Mouse (Mus musculus): ENCODE data around the gene Krt7.

Gene Krt7

GRCm38 (mm10) chr15:101410775-101411174 is at the start of gene Krt7:
Krt7 (plus strand) TSS chr15:101411043.
- no peak for DNase-seq

GRCm38 (mm10) chr15:101362393-101363010 is 48.3 kb upstream of the Krt7 start:
- no peak for DNase-seq

DNA sequence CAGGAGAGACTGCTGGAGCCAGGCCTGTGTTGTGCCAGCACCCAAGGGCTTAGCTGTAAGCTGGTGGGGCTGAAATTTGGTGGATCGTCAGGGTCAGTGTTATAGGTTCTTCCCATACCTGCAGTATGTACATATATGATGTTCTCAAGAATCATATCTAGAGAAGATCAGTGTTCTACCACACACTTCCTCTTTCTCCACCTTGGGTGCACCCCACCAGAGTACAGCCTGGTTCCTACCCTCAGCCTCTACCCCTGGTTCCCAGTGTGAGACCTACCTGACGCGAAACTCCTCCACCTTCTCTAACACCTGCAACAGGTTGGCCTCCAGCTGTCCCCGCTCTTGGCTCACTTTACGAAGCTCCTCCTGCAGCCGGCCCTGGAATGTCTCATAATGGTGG is 46.9 kb upstream of the Krt7 start:
- no peak for DNase-seq

DNA sequence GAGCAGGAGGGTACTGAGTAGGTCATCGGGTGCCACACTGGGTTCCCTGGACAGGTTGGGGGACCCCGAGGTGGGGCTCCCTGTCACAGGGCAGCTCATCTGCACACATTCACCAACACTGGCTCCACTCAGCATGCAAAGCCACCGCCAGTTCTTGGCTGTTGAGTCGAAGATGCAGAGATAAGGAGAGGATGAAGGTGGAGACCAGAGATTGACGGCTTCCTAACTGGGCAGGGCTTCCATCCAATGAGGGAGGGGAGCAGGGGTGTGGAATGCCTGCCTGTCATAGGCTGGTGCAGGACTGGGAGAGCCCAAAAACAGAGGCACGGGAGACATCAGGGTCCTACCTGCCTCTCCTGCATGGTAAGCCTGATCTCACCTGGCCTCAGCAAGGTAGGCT is 46.4 kb upstream of the Krt7 start:
- no peak for DNase-seq

GRCm38 (mm10) chr15:101364891-101365671 is 45.8 kb upstream of the Krt7 start:
- no peak for DNase-seq

GRCm38 (mm10) chr15:101365721-101366120 is 45.1 kb upstream of the Krt7 start:
- no peak for DNase-seq

GRCm38 (mm10) chr15:101366482-101366881 is 44.4 kb upstream of the Krt7 start:
- DNase-seq, result no peak

DNA sequence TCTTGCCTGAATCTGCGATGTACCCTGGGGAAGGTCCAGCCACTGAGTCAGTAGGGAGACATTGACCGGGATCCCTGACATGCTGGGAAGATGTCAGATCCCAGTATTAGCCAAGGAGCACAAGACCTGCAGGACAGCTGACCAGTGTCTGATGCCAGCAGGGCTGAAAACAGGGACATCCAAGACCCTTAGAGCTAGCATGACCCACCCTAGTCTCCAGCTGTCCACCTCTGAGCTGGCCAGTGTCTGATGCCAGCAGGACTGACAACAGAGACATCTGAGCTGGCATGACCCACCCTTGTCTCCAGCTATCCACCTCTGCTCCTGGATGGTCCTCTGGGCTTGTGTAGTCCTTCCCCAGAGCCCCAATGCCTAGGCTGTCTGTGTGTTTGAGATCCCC is 43.9 kb upstream of the Krt7 start:
- DNase-seq, result no peak

- no peak for DNase-seq
Observed at GRCm38 (mm10) chr15:101367497-101367896, 43.3 kb upstream of the Krt7 start.

DNA sequence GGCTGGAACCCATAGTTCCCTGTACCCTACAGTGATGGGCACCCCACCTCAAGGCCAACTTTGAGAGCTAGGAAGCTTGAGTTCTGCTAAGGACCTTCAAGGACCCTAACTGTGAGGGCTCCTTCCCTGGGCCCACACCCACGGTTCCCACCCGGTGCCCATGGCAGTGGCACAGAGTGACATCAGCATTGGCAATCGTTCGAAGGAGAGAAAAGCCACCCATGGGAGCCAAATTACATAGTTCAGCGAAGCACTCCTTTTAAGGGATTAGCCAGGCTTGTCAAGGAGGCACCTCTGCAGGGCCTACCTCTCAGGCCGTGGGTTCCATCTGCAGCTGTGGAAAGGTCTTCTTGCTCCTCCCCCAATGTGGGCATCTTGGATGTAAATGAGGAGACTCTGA is 42.8 kb upstream of the Krt7 start:
- DNase-seq, result no peak

DNA sequence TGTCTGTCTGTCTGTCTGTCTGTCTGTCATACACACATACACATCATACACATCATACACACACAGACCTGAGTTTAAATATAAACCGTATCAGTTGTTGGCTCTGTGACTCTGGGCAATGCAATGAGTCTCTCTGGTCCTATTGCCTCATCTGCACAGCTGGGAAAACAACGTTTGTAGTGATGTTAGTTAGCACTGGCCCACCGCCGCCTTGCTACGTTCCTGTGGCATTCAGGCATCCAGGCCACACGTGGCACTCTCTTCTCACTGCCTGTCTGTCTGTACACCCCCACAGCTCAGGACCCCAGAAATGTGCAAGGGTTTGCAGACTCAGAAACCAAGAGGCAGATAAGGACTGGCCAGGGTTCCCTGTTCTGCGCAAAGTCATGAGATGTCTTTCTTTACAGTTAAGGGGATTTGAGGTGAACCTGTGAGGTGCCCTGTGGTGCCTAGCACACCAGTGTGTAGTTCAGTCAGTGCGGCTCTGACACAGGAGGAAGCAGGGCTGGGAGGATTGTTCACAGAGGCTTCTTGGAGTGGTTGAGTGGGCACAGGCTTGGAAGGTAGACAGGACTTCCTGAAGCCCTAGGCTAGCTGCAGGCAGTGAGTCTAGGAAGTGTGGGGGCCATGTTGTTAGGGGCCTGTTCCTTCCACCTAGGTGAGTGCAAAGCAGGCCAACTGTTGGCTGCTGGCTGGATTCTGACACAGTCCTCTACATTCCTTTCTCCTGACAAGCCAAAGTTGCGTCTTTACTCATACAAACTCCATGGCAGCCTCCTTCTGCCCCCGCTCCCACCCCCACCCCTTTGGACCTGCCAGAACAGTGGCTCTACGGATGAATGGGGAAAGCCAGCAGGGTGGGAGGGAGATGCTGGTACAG is 42.1 kb upstream of the Krt7 start:
- DNase-seq, result no peak

- no peak for DNase-seq
Observed at GRCm38 (mm10) chr15:101369382-101370100, 41.3 kb upstream of the Krt7 start.

DNA sequence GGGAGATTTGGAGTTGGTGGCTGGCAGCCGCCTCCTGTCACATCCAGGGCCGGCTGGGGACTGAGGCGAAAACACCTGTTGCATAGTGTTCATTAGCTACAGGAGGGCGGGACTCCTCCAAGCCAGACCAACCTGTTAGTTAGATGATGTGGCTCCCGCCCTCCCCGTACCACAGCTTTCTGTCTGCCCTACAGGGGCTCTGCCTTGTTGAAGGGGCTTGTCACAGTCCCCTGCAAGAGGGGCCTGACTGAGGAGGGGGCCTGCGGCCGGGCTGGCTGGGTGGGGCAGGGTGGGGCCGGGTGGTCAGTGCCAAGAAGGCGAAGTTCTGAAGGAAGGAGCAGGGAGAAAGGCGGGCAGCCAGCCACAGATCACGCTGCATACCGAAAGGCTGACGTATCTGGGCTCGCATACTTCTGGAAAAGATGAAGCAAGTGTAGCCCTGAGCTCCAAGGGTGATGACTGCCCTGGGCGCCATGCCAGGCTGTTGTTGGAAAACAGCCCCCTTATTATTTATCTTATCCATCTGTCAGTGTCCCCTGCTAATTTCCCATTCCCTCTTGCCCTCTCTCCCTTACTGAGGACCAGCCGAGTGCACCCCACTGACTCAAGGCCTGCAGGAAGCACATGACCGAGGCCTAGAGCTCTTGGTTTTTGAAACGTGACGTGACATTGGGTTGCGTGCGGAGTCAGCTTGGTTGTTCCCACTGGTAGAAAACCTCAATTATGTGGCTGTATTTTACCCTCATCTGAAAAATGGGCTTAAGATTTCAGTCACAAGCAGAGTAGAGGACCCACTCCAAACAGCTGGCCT is 40.5 kb upstream of the Krt7 start, which contains the start of gene Krt80:
Krt80 (minus strand) TSS at position 62 of the 811 bp plus-strand sequence.
- DNase-seq, result no peak

- DNase-seq, result no peak
Observed at GRCm38 (mm10) chr15:101371141-101371985, 39.5 kb upstream of the Krt7 start.

- DNase-seq, result no peak
Observed at GRCm38 (mm10) chr15:101372131-101372977, 38.5 kb upstream of the Krt7 start.

DNA sequence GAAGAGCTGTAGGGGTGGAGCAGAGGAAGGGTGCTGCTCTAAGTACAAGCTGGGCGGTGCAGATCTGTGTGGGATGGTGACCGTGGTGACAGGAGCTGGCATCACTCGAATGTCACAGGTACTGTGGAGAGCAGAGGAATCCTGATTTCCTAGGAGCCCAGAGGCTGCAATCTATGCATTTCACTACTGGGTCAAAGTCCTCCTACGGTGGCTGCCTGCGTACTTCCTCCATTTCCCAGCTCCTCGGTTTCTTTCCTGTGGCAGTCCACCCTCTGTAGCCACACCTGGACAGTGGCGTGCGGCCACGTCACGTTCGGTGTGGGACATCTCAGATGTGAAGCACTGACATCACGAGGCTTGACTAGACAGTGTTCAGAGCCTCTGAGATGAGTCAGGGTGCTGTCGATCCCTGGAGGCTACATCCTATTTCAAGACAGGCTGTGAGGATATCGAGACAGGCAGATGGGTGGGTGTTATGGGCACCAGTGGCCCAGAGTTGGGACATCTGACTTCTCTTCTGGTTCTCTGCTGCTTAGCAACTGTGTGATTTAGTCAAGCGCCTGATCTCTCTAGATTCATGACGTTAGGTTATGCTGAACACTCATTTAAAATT is 37.5 kb upstream of the Krt7 start:
- DNase-seq, result no peak

DNA sequence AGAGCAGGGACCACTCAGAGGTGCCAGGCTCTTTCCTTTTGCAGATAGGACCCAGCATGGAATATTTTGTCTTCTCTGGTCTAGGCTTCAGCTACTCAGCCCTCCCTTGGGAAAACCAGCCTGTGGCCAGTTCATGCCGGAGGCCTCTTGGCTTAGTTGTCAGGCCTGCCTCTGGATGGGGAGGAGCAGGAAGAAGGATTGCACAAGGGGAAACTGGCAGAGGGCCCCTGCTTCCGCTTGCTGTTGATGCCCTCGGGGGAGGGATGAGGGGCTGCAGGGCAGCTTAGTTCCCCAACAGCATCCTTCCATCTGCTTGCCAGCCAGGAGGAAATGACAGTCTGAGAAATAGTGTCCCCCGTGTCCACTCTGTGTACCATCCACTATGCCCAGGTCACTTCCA is 36.0 kb upstream of the Krt7 start:
- no peak for DNase-seq

DNA sequence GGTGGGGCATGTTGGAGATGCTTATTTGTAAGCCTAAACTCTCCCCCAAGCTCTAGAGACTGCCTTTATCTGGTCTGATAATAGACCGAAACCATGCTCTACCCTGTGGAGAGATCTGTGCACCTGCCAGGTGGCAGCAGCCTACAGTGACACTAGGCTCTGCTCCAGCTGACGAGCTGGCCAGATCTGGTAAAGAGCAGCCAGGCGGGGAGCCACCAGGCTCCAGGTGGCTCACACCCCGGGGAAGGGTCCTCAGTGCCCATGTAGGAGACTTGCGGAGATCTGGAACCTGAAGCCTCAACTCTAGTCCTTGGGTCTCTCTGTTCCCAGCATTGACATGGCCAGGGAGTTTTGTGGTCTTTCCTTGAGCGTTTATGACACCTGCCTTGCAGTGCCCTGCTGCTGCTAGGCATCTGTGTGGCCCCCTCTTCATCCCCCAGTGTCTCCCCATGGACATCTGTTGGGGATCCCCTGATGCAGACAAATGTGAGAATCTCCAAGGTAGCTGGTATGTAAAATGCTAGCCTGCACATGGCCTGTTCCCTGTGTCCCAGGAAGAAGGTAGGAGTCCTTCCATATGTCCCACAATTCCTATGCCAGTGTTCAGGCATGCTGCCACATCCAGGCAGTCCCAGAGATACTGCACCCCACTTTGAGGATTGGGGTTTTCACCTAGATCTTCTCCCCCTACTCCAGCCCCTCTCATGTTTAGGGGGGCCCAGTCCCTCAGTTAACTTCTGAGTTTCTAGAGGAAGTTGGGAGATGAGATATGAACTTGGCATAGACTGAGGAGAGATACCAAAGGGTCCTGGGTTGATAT is 34.7 kb upstream of the Krt7 start:
- DNase-seq, result no peak

DNA sequence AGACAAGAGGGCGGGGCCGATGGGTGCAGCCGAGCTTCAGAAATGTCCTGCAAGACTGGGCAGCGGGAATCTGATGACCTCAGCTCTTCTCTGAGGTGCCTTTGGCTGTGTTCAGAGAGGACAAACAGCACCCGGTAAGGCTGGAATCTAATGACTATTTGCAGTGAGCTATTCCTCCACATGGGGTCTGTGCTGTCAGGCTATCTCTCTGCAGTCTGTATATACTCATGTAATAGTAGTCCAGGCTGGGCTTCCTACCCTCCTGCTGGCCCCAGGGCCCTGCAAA is 34.1 kb upstream of the Krt7 start:
- DNase-seq, result no peak
